Mouse (Mus musculus): ENCODE data around the gene Btn1a1. TPM values are rescaled to one million over a fixed set of nuclear protein-coding genes. Genes with fewer than 3 reads are reported as not detected.

Gene Btn1a1
- total RNA-seq, 1 experiment: 0.62 TPM

DNA sequence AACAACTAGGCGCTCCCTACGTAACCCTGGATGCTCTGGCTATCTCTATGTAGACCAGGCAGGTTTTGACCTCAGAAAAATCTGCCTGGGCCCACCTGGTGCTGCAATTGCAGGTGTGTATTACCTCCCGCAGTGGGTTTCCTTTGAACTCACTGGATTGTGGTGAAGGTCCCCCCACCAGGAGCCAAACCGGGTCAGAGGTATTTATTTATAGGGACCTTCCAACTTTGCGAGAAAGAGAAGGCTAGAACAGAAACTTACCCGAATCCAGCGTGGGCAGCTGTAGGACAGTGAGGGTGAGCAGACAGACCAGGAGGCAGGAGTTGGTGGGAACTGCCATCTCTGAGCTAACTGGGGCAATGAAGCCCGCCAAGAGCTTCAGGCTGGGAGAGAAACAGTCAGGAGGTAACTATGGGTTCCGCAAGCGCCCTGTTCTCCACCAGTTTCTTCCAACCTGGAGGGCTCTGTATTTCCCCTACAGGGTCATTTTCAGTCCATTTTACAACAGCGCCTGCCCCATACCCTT is 797 bp downstream of the Btn1a1 start:
- Histone ChIP-seq H3K9ac (ENCODE audit: insufficient read depth, low read depth, low read length, poor library complexity, severe bottlenecking) (no peak overlapping the region), H3K4me3 (ENCODE audit: insufficient read depth in 1 of 2, low read depth in 1 of 2, low read length in 2 of 2, poor library complexity in 1 of 2, severe bottlenecking in 1 of 2) (peak overlapping the region; percentile 26 to 49; a peak in 2 of 4 replicates), H3K36me3 (ENCODE audit: control insufficient read depth, insufficient read depth, low read length, poor library complexity, severe bottlenecking) (no peaks in the 10 kb centered on the region), H3K27ac (ENCODE audit: insufficient read depth, low read depth, low read length, poor library complexity, severe bottlenecking) (no peak overlapping the region), H3K4me1 (ENCODE audit: control insufficient read depth in 2 of 2, insufficient read depth in 2 of 2, low read length in 2 of 2, poor library complexity in 1 of 2) (peaks cover 2 to 7% of the 10 kb centered on the region in 2 experiments; a peak in 3 of 4 replicates), H3K9me3 (ENCODE audit: control insufficient read depth, insufficient read depth, low read depth, low read length) (no peaks in the 10 kb centered on the region)
- TF ChIP-seq CHD2 (IDR thresholded peaks at IDR 0.05; ENCODE audit: low read depth, low read length) (no peak), MAFK (IDR thresholded peaks at IDR 0.05; ENCODE audit: insufficient read depth, low read depth, low read length) (no peak), HCFC1 (IDR thresholded peaks at IDR 0.05; ENCODE audit: borderline replicate concordance, insufficient read depth, low read length) (no peak), ZC3H11A (IDR thresholded peaks at IDR 0.05; ENCODE audit: borderline replicate concordance, low read depth, low read length) (no peak), ZNF384 (IDR thresholded peaks at IDR 0.05; ENCODE audit: low read depth, low read length) (no peak)
- in situ Hi-C loops (cut with MboI; ENCODE audit: low sequenced_read_pairs in 2 of 2, unreplicated experiment in 2 of 2): no loop called here
- no peak for DNase-seq (ENCODE audit: low read depth, low spot score)

DNA sequence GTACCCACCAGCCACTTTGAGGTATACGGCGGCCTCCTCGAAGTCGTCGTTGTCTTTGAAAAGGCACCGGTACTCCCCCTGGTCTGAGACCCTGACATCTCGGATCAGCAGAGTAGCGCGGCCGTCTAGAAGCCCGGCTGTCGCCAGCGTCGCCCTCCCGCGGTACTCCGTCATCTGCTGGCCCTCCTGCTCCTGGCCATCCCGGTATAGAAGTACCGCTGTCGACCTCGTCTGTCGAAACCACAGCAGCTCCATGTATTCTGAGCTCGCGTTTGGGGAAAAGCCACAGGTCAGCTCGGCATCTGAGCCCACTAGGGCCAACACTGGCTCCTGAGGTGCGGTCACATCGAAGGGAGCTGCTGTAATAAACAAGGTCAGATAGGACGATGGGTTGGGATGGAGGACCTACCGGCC is 1.5 kb downstream of the Btn1a1 start:
- DNase-seq (ENCODE audit: low read depth, low spot score): no peak
- no peak for TF ChIP-seq CHD2 (IDR thresholded peaks at IDR 0.05; ENCODE audit: low read depth, low read length)
- TF ChIP-seq ZNF384 (IDR thresholded peaks at IDR 0.05; ENCODE audit: low read depth, low read length): no peak
- no peak for TF ChIP-seq HCFC1 (IDR thresholded peaks at IDR 0.05; ENCODE audit: borderline replicate concordance, insufficient read depth, low read length)
- no peak for TF ChIP-seq ZC3H11A (IDR thresholded peaks at IDR 0.05; ENCODE audit: borderline replicate concordance, low read depth, low read length)
- no peak for TF ChIP-seq MAFK (IDR thresholded peaks at IDR 0.05; ENCODE audit: insufficient read depth, low read depth, low read length)
- no peaks in the 10 kb centered on the region for H3K9me3 ChIP-seq (ENCODE audit: control insufficient read depth, insufficient read depth, low read depth, low read length)
- no peak overlapping the region for H3K27ac ChIP-seq (ENCODE audit: insufficient read depth, low read depth, low read length, poor library complexity, severe bottlenecking)
- H3K36me3 ChIP-seq (ENCODE audit: control insufficient read depth, insufficient read depth, low read length, poor library complexity, severe bottlenecking): no peaks in the 10 kb centered on the region
- peak overlapping the region; percentile 26 for H3K9ac ChIP-seq (ENCODE audit: insufficient read depth, low read depth, low read length, poor library complexity, severe bottlenecking)
- in situ Hi-C loops (cut with MboI; ENCODE audit: low sequenced_read_pairs in 2 of 2, unreplicated experiment in 2 of 2): no loop called here
- H3K4me3 ChIP-seq (ENCODE audit: insufficient read depth in 1 of 2, low read depth in 1 of 2, low read length in 2 of 2, poor library complexity in 1 of 2, severe bottlenecking in 1 of 2): peak overlapping the region; percentile 49 to 55
- H3K4me1 ChIP-seq (ENCODE audit: control insufficient read depth in 2 of 2, insufficient read depth in 2 of 2, low read length in 2 of 2, poor library complexity in 1 of 2): peaks cover 2 to 7% of the 10 kb centered on the region in 2 experiments; a peak in 3 of 4 replicates

DNA sequence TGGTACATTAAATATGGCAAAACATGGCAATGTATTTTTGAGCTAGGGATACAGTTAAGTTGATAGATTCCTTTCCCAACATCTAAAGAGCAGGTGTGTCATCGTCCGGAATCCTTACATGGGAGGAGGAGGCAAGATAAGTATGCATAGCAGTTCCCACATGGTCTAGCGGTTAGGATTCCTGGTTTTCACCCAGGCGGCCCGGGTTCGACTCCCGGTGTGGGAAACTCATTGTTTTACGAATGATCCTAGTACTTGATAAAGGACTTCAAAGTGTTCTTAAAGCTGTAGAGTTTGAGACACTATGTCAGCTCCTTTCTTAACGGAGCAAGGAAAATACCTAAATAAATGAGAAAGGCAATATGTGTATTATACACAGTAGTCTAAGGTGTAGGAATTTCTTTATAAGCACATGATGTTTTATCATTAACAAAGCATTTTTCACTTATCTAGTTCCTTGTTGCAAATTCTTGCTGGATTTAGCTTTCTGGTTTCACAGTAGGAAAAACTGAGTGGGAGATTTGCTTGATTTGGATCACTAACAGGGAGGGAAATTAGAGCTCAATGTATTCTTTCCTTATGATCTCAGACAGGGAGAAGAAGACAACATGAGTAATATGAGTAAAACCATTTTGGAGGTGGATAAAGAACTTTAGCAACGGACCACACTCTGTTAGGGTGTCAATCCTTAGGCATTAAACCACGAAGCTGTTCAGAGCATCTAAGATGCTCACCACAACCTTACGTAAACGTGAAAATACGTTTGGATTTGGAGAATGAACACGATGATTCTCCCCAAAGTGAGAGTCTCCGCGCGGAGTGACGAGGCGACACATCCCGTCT is 2.1 kb downstream of the Btn1a1 start:
- peak overlapping the region; percentile 49 to 55 for H3K4me3 ChIP-seq (ENCODE audit: insufficient read depth in 1 of 2, low read depth in 1 of 2, low read length in 2 of 2, poor library complexity in 1 of 2, severe bottlenecking in 1 of 2)
- no peaks in the 10 kb centered on the region for H3K9me3 ChIP-seq (ENCODE audit: control insufficient read depth, insufficient read depth, low read depth, low read length)
- H3K36me3 ChIP-seq (ENCODE audit: control insufficient read depth, insufficient read depth, low read length, poor library complexity, severe bottlenecking): no peaks in the 10 kb centered on the region
- in situ Hi-C loops (cut with MboI; ENCODE audit: low sequenced_read_pairs in 2 of 2, unreplicated experiment in 2 of 2): no loop called here
- H3K27ac ChIP-seq (ENCODE audit: insufficient read depth, low read depth, low read length, poor library complexity, severe bottlenecking): no peak overlapping the region
- peak overlapping the region; percentile 26 for H3K9ac ChIP-seq (ENCODE audit: insufficient read depth, low read depth, low read length, poor library complexity, severe bottlenecking)
- peak; percentile 79 for DNase-seq (ENCODE audit: low read depth, low spot score)
- TF ChIP-seq MAFK (IDR thresholded peaks at IDR 0.05; ENCODE audit: insufficient read depth, low read depth, low read length) (peak; percentile 84), CHD2 (IDR thresholded peaks at IDR 0.05; ENCODE audit: low read depth, low read length) (no peak)
- peaks cover 2 to 11% of the 10 kb centered on the region in 2 experiments; a peak in 3 of 4 replicates for H3K4me1 ChIP-seq (ENCODE audit: control insufficient read depth in 2 of 2, insufficient read depth in 2 of 2, low read length in 2 of 2, poor library complexity in 1 of 2)

GRCm38 (mm10) chr13:23462669-23463068 is 3.0 kb downstream of the Btn1a1 start:
- no peaks in the 10 kb centered on the region for H3K36me3 ChIP-seq (ENCODE audit: control insufficient read depth, insufficient read depth, low read length, poor library complexity, severe bottlenecking)
- TF ChIP-seq ZNF384 (IDR thresholded peaks at IDR 0.05; ENCODE audit: low read depth, low read length) (no peak), MAFK (IDR thresholded peaks at IDR 0.05; ENCODE audit: insufficient read depth, low read depth, low read length) (no peak), HCFC1 (IDR thresholded peaks at IDR 0.05; ENCODE audit: borderline replicate concordance, insufficient read depth, low read length) (no peak), CHD2 (IDR thresholded peaks at IDR 0.05; ENCODE audit: low read depth, low read length) (no peak), ZC3H11A (IDR thresholded peaks at IDR 0.05; ENCODE audit: borderline replicate concordance, low read depth, low read length) (no peak)
- H3K9ac ChIP-seq (ENCODE audit: insufficient read depth, low read depth, low read length, poor library complexity, severe bottlenecking): no peak overlapping the region
- no peak overlapping the region for H3K27ac ChIP-seq (ENCODE audit: insufficient read depth, low read depth, low read length, poor library complexity, severe bottlenecking)
- H3K9me3 ChIP-seq (ENCODE audit: control insufficient read depth, insufficient read depth, low read depth, low read length): no peaks in the 10 kb centered on the region
- no peak for DNase-seq (ENCODE audit: low read depth, low spot score)
- no peak overlapping the region for H3K4me3 ChIP-seq (ENCODE audit: insufficient read depth in 1 of 2, low read depth in 1 of 2, low read length in 2 of 2, poor library complexity in 1 of 2, severe bottlenecking in 1 of 2)
- peaks cover 2 to 11% of the 10 kb centered on the region in 2 experiments; a peak in 3 of 4 replicates for H3K4me1 ChIP-seq (ENCODE audit: control insufficient read depth in 2 of 2, insufficient read depth in 2 of 2, low read length in 2 of 2, poor library complexity in 1 of 2)
- in situ Hi-C loops (cut with MboI; ENCODE audit: low sequenced_read_pairs in 2 of 2, unreplicated experiment in 2 of 2): no loop called here
